Mouse (Mus musculus): ENCODE measurements around the gene Taf1a. TPM values are rescaled to one million over a fixed set of nuclear protein-coding genes. Genes with fewer than 3 reads are reported as not detected.
"Not testable (repeated sequence)": the region's sequence is repeated elsewhere in the genome, so short reads cannot be mapped to it uniquely, and the experiment has no call there.

The Taf1a gene
- polyA plus RNA-seq, 1 experiment from 2014 or later = 20.4 TPM

DNA sequence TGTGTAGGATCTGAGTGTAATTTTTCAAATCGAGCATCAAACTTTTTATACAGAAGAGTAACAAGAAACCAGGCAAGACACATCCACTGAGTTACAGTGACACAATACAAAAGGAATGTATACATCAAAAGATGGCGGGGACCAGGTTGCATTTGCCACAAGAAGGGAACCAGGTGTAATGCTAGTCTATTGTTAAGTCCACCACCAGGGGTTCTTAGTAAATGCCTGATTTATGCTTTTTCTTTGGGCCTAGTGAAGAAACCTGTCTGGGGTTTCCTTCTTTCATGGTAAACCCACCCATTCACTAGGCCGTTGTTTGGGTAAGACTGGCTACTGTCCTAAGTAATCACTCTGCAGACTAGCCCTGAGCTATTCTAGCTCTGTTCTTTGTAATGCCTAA is 9.4 kb upstream of the Taf1a start:
- WGBS = 82% methylated on average over 3 of the region's 3 CpGs

DNA sequence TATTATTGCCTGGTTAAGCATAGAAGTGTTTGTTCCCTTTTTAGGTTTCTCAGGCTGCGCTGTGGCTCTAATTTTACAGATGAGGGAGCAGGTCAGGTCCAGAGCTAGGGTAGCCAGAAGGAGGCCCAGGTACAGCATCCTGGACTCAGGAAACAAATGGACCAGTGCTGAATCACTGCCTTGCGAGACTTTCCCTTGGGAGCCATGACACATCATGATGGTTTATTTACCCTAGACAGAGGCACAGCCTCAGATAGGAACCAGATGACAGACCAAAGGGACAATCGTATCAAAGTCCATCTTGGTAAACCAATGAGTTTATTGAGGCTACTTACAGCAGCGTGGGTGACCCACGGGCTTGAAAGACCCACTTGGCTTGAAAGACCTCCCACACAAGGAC is 7.0 kb upstream of the Taf1a start:
- no peaks in the 10 kb centered on the region for H3K4me1 ChIP-seq (replicated peaks; ENCODE audit: control insufficient read depth, insufficient read depth, low read length)

More for the DNA sequence above, 9.4 kb upstream of the Taf1a start:
- H3K4me3 ChIP-seq (ENCODE audit: low read depth, low read length); ATAC-seq (replicated peaks; ENCODE audit: low FRiP score); H3K9ac ChIP-seq (ENCODE audit: low read length); H3K27ac ChIP-seq (ENCODE audit: low read depth, low read length); DNase-seq (ENCODE audit: low spot score); H3K27me3 ChIP-seq (ENCODE audit: control insufficient read depth, insufficient read depth, low read length); H3K4me2 ChIP-seq (ENCODE audit: low read depth, low read length, severe bottlenecking); H3K36me3 ChIP-seq (ENCODE audit: control insufficient read depth, insufficient read depth, low read length); H3K9me3 ChIP-seq (ENCODE audit: control insufficient read depth, low read length); H3K4me1 ChIP-seq (replicated peaks; ENCODE audit: control insufficient read depth, insufficient read depth, low read length): not testable (repeated sequence)

DNA sequence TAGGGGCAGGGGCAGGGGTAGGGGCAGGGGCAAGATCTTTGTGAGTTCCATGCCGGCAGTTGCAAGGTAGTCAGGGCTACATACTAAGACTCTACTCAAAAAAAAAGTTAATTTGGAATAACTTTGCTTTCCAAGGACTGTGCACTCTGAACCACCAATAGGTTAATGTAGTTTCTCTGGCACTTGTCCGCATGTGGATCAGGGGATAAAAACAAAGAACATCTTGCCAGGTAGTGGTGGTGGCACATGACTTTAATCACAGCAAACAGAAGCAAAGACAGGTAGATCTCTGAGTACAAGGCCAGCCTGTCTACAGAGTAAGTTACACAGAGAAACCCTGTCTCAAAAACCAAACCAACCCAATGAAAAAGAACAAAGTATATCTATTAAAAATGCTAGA is 6.2 kb upstream of the Taf1a start:
- Histone ChIP-seq H3K9ac (ENCODE audit: low read length) (no peak overlapping the region), H3K27me3 (ENCODE audit: control insufficient read depth, insufficient read depth, low read length) (no peaks in the 10 kb centered on the region; the same call in 1 of the 2 replicates), H3K4me1 (replicated peaks; ENCODE audit: control insufficient read depth, insufficient read depth, low read length) (no peaks in the 10 kb centered on the region), H3K4me2 (ENCODE audit: low read depth, low read length, severe bottlenecking) (no peak overlapping the region), H3K27ac (ENCODE audit: low read depth, low read length) (no peak overlapping the region), H3K9me3 (ENCODE audit: control insufficient read depth, low read length) (no peaks in the 10 kb centered on the region), H3K36me3 (ENCODE audit: control insufficient read depth, insufficient read depth, low read length) (no peaks in the 10 kb centered on the region), H3K4me3 (ENCODE audit: low read depth, low read length) (no peak overlapping the region)
- WGBS = 88% methylated on average over 2 of the region's 2 CpGs
- DNase-seq (ENCODE audit: low spot score) = no peak
- ATAC-seq (replicated peaks; ENCODE audit: low FRiP score) = no peak

More for the DNA sequence above, 7.0 kb upstream of the Taf1a start:
- H3K4me2 ChIP-seq (ENCODE audit: low read depth, low read length, severe bottlenecking) = no peak overlapping the region
- no peak overlapping the region for H3K4me3 ChIP-seq (ENCODE audit: low read depth, low read length)
- no peak overlapping the region for H3K27ac ChIP-seq (ENCODE audit: low read depth, low read length)
- DNase-seq (ENCODE audit: low spot score) = no peak
- no peaks in the 10 kb centered on the region for H3K9me3 ChIP-seq (ENCODE audit: control insufficient read depth, low read length)
- no peaks in the 10 kb centered on the region; the same call in 1 of the 2 replicates for H3K27me3 ChIP-seq (ENCODE audit: control insufficient read depth, insufficient read depth, low read length)
- WGBS = 87% methylated on average over 5 of the region's 5 CpGs
- no peak overlapping the region for H3K9ac ChIP-seq (ENCODE audit: low read length)
- H3K36me3 ChIP-seq (ENCODE audit: control insufficient read depth, insufficient read depth, low read length) = no peaks in the 10 kb centered on the region
- ATAC-seq (replicated peaks; ENCODE audit: low FRiP score) = no peak

DNA sequence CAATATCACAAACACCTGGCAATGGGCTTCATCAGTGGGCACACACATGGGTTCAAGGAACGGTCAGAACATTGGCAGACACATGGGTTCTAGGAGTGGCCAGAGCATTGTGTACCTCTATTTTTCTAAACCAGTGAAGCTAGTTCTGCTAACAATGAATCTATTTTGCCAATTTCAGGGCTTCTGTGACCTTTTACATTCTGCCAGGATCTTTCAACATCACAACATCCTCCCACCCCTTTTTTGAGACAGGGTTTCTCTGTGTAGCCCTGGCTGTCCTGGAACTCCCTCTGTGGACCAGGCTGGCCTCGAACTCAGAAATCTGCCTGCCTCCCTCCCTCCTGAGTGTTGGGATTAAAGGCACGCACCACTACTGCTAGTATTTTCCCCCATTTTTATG is 1.4 kb upstream of the Taf1a start:
- not testable (repeated sequence) for H3K4me1 ChIP-seq (replicated peaks; ENCODE audit: control insufficient read depth, insufficient read depth, low read length); H3K4me3 ChIP-seq (ENCODE audit: low read depth, low read length); H3K27ac ChIP-seq (ENCODE audit: low read depth, low read length); ATAC-seq (replicated peaks; ENCODE audit: low FRiP score); H3K27me3 ChIP-seq (ENCODE audit: control insufficient read depth, insufficient read depth, low read length); H3K9me3 ChIP-seq (ENCODE audit: control insufficient read depth, low read length); DNase-seq (ENCODE audit: low spot score); H3K4me2 ChIP-seq (ENCODE audit: low read depth, low read length, severe bottlenecking); H3K36me3 ChIP-seq (ENCODE audit: control insufficient read depth, insufficient read depth, low read length); H3K9ac ChIP-seq (ENCODE audit: low read length)
- WGBS = 96% methylated on average over 3 of the region's 3 CpGs

DNA sequence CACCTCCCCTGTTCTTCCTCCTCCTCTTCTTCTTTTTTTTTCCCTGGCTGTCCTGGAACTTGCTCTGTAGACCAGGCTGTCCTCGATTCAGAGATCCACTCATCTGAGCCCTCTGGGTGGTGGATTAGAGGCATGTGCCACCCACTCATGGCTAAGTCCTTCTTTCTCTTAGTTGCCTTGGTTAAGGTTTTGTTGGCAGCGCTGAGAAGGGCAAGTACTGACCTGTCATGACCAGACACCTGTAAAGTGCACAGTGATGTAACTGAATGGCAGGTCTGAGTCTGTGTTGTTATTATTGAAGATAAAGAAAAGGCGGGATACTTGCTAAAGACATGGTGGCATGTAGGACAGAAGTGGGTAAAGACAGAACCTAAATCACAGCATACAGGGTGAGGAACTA is 14.6 kb downstream of the Taf1a start:
- DNase-seq (ENCODE audit: low spot score) = no peak
- no peak overlapping the region for H3K4me3 ChIP-seq (ENCODE audit: low read depth, low read length)
- no peaks in the 10 kb centered on the region for H3K9me3 ChIP-seq (ENCODE audit: control insufficient read depth, low read length)
- ATAC-seq (replicated peaks; ENCODE audit: low FRiP score) = no peak
- H3K4me1 ChIP-seq (replicated peaks; ENCODE audit: control insufficient read depth, insufficient read depth, low read length) = no peaks in the 10 kb centered on the region
- 88% methylated on average over 3 of the region's 3 CpGs for WGBS
- H3K27me3 ChIP-seq (ENCODE audit: control insufficient read depth, insufficient read depth, low read length) = no peaks in the 10 kb centered on the region
- no peak overlapping the region for H3K9ac ChIP-seq (ENCODE audit: low read length)
- H3K36me3 ChIP-seq (ENCODE audit: control insufficient read depth, insufficient read depth, low read length) = peaks cover 11% of the 10 kb centered on the region; the same call in 1 of the 2 replicates
- H3K4me2 ChIP-seq (ENCODE audit: low read depth, low read length, severe bottlenecking) = no peak overlapping the region
- H3K27ac ChIP-seq (ENCODE audit: low read depth, low read length) = no peak overlapping the region

DNA sequence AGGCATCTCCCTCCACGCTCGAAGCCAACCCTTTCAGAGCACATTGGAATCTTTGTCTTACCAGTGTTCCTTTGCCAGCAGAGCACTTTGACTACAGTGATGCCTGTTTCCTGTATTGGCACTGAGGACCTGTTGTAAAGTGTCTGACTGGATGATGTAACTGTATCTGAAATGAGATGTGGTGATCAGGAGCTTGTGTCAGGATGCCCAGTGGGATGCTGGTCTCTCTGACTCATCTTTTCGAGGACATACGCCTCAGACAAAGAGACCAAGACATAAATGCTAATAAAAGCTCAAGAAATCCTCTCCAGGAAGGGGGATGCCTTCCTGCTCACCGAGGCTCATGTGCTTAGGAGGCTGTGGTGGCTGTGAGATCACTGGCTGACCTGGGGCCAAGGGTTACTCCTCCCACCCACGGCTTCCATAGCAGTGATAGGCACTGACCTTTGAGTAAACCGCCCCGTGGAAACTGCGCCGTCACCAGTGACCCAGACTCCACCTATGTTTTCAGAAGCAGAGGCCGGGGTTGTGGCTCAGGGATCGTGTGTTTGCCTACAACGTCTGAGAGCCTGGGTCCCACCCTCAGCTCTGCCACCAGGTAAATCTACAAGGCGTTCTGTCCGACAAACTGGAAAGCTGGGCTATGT is 25.4 kb downstream of the Taf1a start:
- Histone ChIP-seq H3K9ac (ENCODE audit: low read length) (no peak overlapping the region), H3K36me3 (ENCODE audit: control insufficient read depth, insufficient read depth, low read length) (peaks cover 2% of the 10 kb centered on the region; the same call in 1 of the 2 replicates)

DNA sequence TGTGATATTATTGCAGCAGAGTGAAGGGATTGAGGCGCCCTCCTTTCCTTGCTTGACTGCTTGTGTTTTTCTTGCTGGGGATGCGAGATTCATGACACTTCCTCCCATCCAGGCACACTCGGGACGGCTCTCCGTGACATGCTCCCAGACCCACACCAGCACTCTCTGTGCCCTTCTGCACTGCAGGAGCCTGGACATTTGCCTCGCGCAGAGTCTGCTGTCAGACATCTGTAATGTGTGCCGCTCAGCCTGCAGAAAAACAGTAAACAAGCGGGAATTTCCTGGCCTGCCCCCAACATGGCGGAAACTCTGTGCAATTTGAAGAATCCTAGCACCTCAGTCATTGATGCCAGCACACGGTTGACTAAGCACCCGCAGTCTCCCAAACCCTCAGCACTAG is 29.1 kb downstream of the Taf1a start, which contains the start of gene Hhipl2:
Gene Hhipl2, plus strand, starts transcription at position 343 of the 400 bp plus-strand sequence.
- H3K27ac ChIP-seq (ENCODE audit: low read depth, low read length) = no peak within 1 kb of the TSS
- H3K4me2 ChIP-seq (ENCODE audit: low read depth, low read length, severe bottlenecking) = no peak within 1 kb of the TSS
- ATAC-seq (replicated peaks; ENCODE audit: low FRiP score) (no peak), DNase-seq (ENCODE audit: low spot score) (no peak)
- no peak within 1 kb of the TSS for H3K4me3 ChIP-seq (ENCODE audit: low read depth, low read length)
- H3K27me3 ChIP-seq (ENCODE audit: control insufficient read depth, insufficient read depth, low read length) = no peaks in the 10 kb centered on the region
- 83% methylated on average over 12 of the region's 12 CpGs for WGBS
- H3K4me1 ChIP-seq (replicated peaks; ENCODE audit: control insufficient read depth, insufficient read depth, low read length) = no peaks in the 10 kb centered on the region
- no peaks in the 10 kb centered on the region for H3K36me3 ChIP-seq (ENCODE audit: control insufficient read depth, insufficient read depth, low read length)
- H3K9me3 ChIP-seq (ENCODE audit: control insufficient read depth, low read length) = no peaks in the 10 kb centered on the region; the same call in 1 of the 2 replicates
- no peak within 1 kb of the TSS for H3K9ac ChIP-seq (ENCODE audit: low read length)

More for the DNA sequence above, 25.4 kb downstream of the Taf1a start:
- WGBS = 90% methylated on average over 15 of the region's 15 CpGs
- Histone ChIP-seq H3K4me3 (ENCODE audit: low read depth, low read length) (no peak overlapping the region), H3K27me3 (ENCODE audit: control insufficient read depth, insufficient read depth, low read length) (no peaks in the 10 kb centered on the region), H3K9me3 (ENCODE audit: control insufficient read depth, low read length) (no peaks in the 10 kb centered on the region; the same call in 1 of the 2 replicates), H3K4me2 (ENCODE audit: low read depth, low read length, severe bottlenecking) (no peak overlapping the region), H3K27ac (ENCODE audit: low read depth, low read length) (no peak overlapping the region), H3K4me1 (replicated peaks; ENCODE audit: control insufficient read depth, insufficient read depth, low read length) (no peaks in the 10 kb centered on the region)
- ATAC-seq (replicated peaks; ENCODE audit: low FRiP score) = no peak
- no peak for DNase-seq (ENCODE audit: low spot score)

DNA sequence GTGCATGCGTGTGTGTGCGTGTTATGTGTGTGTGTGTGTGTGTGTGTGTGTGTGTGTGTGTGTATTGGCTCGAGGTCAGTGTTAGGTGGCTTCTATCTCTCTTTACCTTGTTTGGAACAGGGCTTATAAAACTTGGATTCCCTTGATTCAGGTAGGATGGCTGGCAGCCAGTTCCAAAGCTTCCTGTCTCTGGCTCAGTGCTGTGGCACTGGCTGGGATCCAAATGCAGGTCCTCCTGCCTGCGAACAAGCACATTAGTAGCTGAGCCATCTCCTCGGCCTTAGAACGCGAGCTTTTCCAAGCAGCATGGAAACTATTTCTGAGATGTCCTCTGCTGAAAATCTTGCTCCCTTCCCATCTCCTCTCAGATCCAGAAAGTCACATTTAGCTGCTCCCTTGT is 31.0 kb downstream of the Taf1a start:
- H3K9me3 ChIP-seq (ENCODE audit: control insufficient read depth, low read length) = no peaks in the 10 kb centered on the region; the same call in 1 of the 2 replicates
- ATAC-seq (replicated peaks; ENCODE audit: low FRiP score) = no peak
- no peaks in the 10 kb centered on the region for H3K4me1 ChIP-seq (replicated peaks; ENCODE audit: control insufficient read depth, insufficient read depth, low read length)
- DNase-seq (ENCODE audit: low spot score) = no peak
- no peak overlapping the region for H3K9ac ChIP-seq (ENCODE audit: low read length)
- no peaks in the 10 kb centered on the region for H3K27me3 ChIP-seq (ENCODE audit: control insufficient read depth, insufficient read depth, low read length)
- no peak overlapping the region for H3K4me3 ChIP-seq (ENCODE audit: low read depth, low read length)
- H3K36me3 ChIP-seq (ENCODE audit: control insufficient read depth, insufficient read depth, low read length) = no peaks in the 10 kb centered on the region
- no peak overlapping the region for H3K4me2 ChIP-seq (ENCODE audit: low read depth, low read length, severe bottlenecking)
- WGBS = 87% methylated on average over 7 of the region's 7 CpGs
- no peak overlapping the region for H3K27ac ChIP-seq (ENCODE audit: low read depth, low read length)

DNA sequence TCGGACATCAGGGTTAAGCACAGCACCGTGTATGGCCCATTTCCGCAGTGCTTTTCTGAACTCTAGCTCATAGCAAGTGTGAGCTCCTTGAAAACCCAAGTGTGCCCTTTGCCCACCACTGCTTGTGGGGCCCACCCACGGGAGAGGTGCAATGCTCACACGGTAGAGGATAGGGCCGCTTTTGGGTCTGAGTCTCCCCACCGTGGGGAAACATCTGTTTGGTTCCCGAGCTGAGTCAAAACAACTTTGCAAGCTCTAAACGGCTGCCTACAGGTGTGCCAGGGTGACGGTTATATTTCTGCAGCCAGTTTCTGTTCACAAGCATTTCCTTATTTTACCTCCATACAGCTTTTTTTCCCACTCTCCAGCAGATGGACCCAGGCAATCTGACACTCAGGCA is 31.5 kb downstream of the Taf1a start:
- DNase-seq (ENCODE audit: low spot score) = no peak
- H3K4me1 ChIP-seq (replicated peaks; ENCODE audit: control insufficient read depth, insufficient read depth, low read length) = no peaks in the 10 kb centered on the region
- no peak overlapping the region for H3K27ac ChIP-seq (ENCODE audit: low read depth, low read length)
- no peak overlapping the region for H3K4me2 ChIP-seq (ENCODE audit: low read depth, low read length, severe bottlenecking)
- no peak overlapping the region for H3K9ac ChIP-seq (ENCODE audit: low read length)
- no peaks in the 10 kb centered on the region for H3K27me3 ChIP-seq (ENCODE audit: control insufficient read depth, insufficient read depth, low read length)
- H3K36me3 ChIP-seq (ENCODE audit: control insufficient read depth, insufficient read depth, low read length) = no peaks in the 10 kb centered on the region
- 95% methylated on average over 10 of the region's 10 CpGs for WGBS
- ATAC-seq (replicated peaks; ENCODE audit: low FRiP score) = no peak
- H3K9me3 ChIP-seq (ENCODE audit: control insufficient read depth, low read length) = no peaks in the 10 kb centered on the region; the same call in 1 of the 2 replicates
- H3K4me3 ChIP-seq (ENCODE audit: low read depth, low read length) = no peak overlapping the region
